Mouse (Mus musculus) thymus, postnatal 36 days (tissue): ENCODE data around the gene Med12l.
A peak's percentile ranks its signal among the peaks of the same experiment; 100 is the strongest.

ENCODE experiments used
- DNase-seq, 2 experiments: peaks; one replicate each; pipeline ENCODE4 v3.0.0; 2022; ENCODE audit warnings: mixed read lengths in 2 of 2

Med12l gene

DNA sequence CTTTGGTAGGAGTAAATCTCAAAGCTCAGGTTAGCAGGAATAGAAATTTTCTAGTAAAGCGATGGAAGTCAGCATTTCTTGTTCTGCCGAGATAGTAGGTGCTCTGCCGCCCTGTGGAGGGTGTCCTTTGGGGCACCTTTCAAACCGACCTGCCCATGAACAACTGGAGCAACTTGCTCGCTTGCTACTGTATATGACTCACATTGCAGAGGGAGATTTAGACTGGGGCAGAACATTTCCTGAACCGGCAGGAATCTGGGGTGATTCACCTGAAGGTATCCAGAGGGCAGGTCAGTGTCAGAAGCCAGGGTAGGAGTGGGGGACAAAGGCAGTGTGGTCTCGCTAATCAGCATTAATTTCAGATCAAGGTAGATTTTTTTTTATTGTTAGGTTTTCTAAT, 189.3 kb downstream of the Med12l start, which contains the start of gene Gpr87:
Gpr87 (minus strand) TSS at position 167 of the 400 bp plus-strand sequence.
- DNase-seq, result no peak

DNA sequence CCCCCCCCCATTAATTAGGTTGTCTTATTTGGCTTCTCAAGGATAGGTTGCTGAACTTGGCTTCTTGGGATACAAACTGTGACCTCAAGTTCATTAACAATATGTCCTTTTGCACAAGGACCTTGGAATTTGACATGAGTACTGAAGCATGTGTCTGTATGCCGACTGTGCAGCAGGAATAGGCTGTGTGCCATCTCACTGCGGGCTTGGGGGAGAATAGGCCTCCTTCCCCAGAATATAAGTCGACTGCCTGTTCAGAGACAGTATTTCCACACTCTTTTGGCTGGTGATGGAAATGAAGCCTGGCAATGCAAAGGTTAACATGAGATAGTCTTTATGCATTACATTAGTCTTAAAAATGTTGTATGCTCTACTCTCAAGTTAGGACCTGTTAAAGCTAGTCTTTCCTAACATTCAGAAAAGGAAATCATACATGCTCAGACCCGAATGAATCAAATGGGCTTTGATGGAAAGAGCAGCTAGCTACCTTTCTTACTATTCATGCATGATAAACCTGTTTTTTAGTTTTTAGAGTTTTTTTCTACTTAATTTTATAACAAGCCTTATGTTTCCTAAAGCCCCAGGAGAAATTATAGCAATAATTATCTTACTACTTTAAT, 191.8 kb downstream of the Med12l start:
- no peak for DNase-seq

DNA sequence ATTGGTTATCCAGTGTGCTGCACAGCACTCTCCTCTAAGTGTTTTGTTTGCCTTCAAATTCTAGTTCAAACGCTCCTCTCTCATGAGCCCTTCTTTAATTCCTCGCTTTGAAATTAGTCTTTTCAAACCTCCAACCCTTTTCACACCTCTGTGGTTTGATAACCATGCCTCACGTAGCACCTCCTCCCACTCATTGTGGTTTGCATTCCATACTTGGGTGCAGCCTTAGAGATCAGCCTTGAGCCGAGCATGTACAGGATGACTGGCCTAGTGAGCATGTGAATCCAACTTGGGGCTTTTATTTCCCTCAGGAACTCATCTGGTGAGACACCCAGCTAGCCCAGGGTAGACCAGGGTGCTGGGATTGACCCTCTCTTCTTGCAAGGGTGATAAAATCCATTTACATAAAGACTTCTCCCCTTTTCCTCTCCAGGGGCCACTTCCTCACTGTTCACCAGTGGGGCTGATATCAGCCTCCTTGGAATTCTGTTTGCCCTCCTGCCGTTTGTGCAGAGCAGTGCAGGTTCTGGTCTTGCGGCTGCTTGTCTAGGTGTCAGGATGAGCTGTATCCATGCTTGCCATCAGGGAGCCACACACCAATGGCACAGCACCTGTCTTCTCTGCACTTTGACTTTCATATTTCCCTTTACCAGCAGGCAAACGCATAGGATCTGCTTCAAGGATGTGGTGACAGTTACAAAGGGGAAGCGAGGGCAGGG, 198.3 kb downstream of the Med12l start:
- DNase-seq, result no peak

DNA sequence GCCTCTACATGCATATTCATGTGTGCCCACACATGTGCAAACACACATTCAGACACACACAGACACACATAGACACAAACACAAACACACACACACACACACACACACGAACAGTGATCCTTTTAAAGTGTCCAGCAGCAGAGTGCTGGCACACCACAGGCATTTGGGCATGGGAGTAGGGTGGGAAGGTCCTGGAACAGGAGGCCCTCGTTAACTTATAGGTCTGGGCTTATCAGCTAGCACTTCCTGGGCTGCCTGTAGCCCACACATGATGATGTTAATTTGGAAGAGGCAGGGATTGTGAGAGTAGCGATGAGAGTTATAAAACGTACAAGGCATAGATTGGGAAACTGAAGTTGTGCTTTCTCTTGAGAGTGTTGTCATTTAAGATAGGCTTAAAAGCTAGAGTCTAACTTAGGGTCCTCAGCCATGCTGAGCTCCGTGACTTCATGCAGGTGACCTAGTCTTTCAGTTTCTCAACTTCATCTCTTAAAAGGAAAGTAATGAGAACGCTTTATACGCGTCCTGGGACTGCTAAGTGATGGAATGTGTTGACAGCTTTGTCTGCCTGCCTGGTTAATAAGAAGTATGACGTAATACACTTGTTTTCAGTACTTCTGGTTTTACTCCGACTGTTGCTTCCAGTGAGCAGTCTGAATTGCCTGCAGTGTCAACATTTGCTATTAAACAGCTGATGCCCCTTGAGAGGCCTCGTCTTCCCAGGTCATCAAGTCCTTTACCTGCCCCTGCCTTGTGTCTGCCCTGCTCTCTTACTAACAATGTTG, 199.3 kb downstream of the Med12l start:
- DNase-seq, result no peak

DNA sequence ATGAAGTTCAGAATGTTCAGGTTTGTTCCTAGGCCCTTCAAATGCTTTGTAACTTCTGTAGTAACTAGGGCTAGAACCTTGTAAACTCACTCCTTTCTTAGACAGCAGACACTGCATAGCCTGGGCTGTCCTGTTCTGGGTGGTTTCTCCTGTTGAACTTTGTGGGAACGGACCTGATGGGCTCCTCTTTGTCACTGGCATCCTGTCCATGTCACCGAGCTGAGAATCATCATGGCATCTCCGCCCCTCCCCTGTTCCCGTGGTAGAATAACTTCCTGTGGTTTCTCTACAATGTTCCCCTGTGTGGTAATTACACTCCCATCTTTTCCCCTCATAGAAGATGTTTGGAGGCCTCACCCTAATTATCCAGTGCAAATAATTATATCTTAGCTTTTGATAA, 200.3 kb downstream of the Med12l start:
- peak; percentile 48 to 62 for DNase-seq

DNA sequence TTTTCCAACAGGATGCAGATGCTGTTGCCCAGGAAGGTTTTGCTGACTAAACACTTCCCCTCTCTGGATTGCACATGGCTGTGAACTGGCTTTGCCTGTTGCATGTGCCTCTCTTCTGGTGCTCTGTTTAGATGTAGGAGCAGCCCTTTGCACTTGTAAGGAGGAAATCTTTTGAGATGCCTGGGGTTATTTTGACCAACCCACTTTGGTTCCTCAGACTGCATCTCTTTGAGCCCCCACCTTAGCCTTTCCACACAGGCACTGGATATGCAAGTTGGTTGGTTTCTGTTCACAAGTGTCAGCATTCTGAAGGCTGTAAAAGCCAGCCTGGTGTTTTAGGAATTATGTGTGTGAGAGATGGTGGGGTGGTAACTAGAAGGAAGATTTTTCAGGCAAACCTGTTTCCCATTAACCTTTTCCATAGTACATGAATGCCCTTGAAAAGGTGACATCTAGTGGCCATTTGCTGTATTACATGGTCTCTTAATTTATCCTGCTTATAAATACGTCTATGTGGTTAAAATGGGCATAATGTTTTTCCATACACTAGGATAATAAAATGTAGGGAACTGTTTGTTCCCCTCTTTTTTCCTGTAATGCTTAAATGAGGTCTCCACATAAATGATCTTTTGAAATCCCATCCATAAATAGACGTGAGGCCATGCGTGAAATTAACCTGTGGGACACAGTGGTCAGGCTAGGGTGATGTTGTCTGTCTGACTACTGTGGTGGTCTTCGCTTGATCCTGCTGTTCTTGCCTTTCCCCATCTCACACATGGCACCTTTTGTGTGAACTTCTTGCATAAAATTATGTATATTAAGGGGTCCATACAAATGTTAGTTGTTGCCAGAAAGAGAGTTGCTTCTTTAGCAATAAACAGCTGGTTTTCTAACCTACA, 203.3 kb downstream of the Med12l start:
- DNase-seq, result no peak

DNA sequence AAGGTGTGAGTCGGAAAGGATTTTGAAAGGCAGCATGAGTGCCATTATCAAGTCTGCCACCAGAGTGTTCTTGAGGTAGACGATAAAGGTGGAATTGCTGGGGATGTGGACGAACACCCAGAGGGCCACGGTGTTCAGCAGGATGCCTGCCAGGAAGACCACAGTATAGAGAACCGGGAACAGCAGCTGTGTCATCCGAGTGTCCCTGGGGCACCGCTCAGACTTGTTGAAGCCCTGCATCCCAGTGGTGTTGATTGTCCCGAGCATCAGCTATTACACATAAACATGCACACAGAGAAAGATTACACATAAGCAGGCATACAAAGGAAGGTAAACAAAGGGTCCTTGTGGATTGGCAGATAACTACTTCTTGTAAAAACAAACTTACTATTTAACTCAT, 204.5 kb downstream of the Med12l start:
- DNase-seq, result no peak

DNA sequence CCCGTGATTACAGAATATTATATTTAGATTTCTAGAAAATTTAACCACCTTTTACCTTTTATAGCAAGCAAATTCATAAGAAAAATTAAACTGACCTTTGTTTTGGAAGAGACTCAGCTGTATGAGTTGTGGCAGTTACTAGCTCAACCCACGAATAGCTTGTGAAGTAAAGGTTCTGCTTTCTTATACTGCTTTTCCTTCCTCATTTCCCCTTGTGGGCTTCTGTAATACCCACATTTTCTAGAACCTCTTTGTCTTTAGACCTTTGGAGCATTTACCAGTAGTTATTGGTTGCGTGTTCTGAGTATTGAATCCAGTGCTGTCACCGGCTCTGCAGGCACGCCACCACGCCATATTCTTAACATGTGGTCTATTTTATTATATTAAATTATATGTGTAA, 205.1 kb downstream of the Med12l start, which contains the start of gene P2ry13:
P2ry13 (minus strand) TSS at position 156 of the 400 bp plus-strand sequence.
- DNase-seq, result no peak

DNA sequence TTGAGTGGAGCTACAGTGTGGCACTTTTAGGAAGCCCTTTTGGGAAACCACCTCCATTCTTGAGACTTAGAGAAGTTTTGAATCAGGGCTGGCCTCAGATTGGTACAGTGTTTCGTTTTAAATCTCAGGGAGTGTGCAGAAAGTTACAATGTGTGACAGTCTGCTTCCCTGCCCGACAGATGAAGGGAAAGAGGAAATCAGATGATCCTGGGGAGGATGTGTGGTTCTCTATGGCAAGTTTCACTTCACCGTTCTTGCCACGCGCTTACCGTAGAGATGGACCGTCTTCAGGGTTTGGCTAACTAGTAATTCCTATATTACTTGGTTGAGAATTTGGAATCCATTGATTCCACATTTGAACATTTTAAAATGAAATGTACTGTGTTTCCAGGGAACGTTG, 206.2 kb downstream of the Med12l start:
- no peak for DNase-seq

DNA sequence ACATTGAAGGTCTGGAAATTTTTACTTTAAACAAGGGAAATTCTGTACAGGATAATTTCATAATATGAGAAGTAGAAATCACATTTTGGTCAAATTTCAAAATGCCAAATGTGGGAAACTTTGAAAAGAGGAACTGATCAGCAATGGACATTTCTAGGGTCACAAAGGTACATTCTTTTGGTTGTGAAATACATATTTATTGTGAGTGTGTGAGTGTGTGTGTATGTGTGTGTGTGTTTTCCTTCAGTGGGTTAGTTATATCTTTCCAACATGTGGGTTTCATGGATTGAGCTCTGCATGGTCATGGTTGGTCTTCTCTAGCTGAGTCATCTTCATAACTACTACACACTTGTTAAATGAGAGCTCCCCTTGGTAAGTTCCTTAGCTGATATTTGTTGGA, 206.8 kb downstream of the Med12l start:
- no peak for DNase-seq

DNA sequence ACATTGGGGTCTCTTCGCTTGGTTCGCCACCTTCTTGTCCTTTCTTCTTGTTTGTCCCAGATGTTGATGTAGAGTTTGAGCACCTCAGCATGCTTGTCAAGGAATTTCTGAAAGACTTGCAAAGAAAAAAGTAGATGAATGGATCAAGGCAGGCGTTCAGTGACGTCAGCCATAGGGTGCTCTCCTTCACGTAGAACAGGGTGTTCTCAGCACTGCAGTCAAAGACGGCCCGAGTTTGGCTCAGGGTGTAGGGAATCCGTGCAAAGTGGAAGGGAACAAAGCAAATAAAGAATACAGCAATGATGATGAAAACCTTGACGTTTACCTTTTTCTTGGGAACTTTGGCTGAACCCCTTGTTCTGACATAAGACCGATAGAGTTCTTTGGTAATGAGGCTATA, 211.6 kb downstream of the Med12l start:
- no peak for DNase-seq

DNA sequence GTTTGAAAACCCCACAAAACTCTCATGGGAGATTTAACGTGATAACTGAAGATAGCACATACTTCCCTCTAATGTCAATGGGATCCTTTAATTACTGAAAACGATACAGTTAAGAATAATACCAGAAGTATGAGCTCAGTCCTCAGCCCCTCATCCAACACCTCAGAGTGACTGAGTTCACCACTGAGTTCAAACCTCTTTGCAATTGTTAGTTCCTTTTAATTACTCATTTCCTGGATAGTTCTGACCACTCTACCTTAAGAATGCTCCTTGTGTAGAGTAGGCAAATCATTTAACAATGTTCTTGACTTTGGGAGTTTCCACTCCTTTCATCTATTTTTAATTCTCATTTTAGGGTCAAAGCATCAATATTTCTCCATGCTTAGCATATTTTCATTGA, 213.7 kb downstream of the Med12l start:
- DNase-seq, result no peak

DNA sequence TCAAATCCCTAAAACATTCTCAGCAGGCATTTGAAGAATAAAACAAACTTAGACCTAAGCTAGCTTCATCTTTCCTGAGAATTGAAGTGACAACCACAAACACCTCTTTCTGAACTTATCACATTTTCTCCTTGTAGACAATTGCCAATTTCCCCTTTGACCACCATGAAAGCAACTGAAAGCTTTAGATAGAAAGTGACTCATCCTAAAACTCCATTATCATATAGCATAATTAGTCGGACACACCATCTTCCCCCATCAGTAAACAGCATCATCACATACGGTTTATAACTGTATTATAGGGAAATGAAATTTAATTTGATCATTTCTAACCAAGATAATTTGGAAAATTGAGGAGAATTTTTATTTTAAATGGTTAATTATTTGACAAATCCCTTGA, 216.7 kb downstream of the Med12l start:
- DNase-seq, result no peak

DNA sequence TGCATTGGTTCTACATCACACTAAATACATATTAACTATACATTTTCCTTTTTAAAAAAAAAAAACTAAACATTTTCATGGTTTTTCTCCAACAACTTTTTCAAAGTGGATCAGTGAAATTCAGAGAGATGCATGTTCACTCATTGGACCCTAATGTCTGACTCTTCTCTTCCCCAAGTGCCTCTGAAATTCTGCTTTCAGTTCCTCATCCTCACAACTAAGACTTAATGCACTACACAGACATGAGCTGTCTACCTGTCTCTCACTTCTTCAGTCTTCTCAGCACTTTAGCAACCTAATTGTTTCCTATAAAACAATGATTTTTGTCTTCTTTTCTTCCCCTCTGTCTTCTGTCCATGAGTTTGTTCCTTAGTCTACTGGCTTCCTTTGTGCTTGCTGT, 219.8 kb downstream of the Med12l start:
- no peak for DNase-seq

DNA sequence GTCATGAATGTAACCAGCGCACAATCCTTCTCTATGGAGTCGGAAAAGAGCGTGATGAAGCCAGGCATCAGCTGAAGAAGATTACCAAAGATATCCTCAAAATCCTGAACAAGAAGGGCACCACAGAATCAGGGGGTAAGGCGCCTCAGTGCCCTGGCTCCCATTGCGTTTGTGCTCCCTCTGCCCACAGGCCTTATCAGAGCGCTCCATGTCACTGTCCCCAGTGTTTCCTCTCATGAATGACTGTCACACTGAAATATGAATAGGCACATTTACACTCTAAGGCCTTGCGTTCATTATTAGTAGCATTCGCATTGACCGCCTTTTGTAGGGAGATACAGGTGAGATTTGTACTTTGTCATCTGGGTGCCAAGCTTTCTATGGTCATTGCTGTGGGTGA, 222.1 kb downstream of the Med12l start:
- no peak for DNase-seq

DNA sequence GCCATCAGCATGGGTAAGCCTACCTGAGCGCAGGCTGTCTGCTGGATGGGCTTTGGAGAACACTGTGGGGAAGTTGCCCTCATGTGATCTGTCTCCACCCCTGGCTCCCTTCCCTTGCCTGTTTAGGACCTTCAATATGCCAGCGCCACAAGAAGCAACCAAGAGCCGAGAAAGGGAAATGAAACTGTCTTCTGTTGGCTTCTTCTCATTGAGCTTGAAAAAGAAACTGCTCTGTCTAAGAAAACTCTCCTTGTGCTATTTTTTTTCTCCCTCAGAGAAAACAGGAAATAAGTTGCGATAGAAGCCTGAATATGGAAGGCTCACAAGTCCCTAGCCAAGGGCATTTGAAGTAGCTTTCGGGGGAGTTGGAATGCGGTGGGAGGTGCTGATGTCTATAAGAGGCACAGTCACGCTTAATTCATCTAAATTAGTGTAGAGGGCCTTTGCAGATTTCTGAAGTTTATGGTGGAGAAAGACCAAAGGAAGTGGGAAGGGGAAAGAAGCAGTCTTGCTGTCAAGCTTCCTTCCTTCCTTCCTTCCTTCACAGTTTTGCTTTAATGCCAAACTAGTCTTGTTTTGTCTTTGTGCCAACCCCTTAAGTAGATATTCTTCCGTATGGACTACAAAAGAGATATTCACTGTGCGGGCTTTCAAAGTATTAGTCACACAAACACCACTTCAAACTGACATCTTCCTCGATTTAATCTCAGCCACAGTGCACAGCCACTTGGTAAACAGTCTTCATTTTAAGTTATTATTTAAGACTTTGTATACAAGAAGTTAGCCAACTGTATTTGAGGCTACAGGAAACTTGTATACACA, 223.3 kb downstream of the Med12l start:
- peak in 1 of 2 experiments; percentile 28 for DNase-seq

DNA sequence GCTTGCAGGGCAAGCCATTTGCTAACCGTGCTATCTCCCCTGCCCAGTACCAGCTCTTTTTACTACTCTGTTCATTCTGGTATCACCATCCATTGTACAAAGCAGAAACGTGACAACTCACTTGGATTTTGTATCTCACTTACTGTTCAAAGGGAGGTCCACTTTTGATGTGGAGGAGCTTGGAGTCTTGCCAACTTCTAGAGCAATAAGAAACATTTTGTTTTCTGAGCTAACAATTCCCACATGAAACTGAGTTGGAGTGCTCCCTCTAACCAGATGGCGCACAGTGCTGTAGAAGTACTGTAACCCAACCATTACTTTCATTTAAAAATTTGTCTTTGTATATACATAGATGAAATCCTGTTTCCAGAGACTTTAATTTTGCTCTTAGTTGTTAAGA, 225.3 kb downstream of the Med12l start:
- no peak for DNase-seq

DNA sequence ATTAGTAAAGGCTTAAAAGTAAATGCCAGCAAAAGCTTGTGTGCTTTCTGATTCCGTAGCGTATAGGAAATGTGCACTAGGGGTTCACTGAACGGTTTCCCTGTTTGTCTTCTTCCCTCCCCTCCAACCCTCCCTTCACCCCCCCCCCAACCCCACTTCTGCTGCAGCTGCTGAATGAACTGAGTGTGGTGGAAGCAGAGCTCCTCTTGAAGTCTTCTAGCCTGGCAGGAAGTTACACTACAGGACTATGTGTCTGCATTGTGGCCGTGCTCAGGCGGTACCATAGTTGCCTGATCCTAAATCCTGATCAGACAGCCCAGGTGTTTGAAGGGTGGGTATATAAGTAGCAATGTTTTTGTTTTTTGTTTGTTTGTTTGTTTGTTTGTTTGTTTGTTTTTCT, 229.3 kb downstream of the Med12l start:
- DNase-seq, result peak; percentile 44 to 74

DNA sequence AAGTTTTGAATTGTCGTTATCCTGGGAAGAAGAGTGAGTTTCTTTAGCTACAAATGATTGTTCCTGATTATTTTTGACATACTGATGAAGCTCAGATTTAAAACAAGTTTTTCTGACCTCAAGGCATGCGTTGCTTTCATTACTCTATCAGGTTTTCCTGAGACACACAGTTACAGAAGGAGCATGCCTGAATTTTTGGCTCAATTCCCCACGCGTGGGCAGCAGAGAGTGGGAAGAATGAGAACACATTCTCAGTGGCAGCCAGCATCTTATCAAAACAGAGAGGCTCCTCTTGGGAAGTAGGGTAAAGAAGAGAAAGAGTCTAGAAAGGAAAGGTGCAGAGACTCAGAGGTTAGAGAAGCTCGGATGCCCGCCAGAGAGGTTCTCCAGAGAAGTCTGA, 237.8 kb downstream of the Med12l start:
- no peak for DNase-seq

DNA sequence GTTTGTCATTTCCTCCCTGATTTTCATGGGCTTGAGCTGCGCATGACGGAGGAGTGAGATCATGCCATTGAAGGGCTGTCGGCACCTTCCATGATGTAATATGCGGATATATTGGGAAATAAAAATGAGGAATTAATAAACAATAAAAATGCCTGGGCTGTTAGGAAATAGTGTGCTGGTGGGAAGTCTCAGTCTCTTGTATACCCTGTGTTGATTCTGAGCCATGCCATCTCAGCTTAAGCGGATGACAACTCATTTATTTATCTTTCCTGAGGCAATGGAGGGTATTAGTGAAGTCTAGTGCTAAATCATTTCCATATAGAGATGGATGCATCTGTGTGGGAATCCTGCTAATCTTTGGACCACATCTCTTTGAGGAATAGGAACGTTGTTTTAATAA, 242.4 kb downstream of the Med12l start:
- DNase-seq, result no peak

DNA sequence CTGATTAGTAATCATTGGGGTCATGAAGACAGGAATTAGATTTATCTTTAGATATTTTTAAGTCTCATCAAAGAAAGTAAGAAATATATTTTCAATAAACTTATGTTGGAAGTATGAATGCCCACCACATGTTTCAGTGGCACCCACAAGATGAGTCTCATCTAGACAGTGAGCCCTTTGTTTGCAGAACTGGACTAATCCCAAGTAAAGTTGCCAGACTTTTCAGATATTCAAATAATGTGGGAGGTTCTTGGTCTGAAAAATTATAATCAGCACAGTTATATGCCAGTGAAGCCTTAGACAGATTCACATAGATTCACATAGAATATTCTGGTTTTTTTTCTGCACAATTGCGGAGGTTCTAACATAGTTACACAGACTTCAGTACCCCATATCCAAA, 244.8 kb downstream of the Med12l start:
- DNase-seq, result no peak
